ENCODE assay signal across 16 mouse cellular contexts in the genomic region with DNA sequence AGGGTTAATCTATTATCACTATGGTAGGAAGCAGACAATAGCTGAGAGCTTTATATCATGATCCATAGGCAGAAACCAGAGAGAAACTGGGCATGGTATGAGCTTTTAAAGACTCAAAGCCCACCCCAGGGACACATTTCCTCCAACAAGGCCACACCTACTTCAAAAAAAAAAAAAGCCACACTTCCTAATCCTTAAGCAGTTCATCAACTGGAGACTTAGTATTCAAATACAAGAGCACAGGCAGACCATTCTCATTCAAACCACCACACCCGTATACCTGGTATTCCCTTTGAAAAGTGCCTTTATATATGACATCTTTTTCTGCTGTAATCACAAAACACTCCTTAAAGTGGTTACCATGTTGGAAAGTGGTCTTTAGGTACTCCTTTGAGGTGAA.
"Had no signal": no experiment of that assay in that cellular context is flagged by ENCODE, and none has a peak within 500 bp of the region (broad histone marks: within the 10 kb centered on the region; RNA-seq: fewer than 3 reads in every experiment).

No protein-coding gene starts in this region.

- H3K4me1 ChIP-seq: midbrain, embryonic 13.5 days; midbrain, embryonic 15.5 days; neural tube, embryonic 12.5 days; stomach, embryonic 15.5 days had no signal

- H3K9ac ChIP-seq: lung, embryonic 14.5 days; midbrain, embryonic 13.5 days; midbrain, embryonic 15.5 days; neural tube, embryonic 12.5 days; stomach, embryonic 15.5 days had no signal

- ATAC-seq: midbrain, embryonic 13.5 days; midbrain, embryonic 15.5 days had no signal

- H3K27ac ChIP-seq: macrophage; midbrain, embryonic 13.5 days; midbrain, embryonic 15.5 days; neural tube, embryonic 12.5 days; stomach, embryonic 15.5 days; stomach, postnatal 0 days had no signal

- DNase-seq: lung, adult 18-20 months; lung, embryonic 14.5 days; lung, postnatal 14 days; lung, postnatal 36 days; right cerebral cortex, postnatal 14 days; thymus, adult 2 months; thymus, postnatal 25 days; thymus, postnatal 4 days had no signal

- H3K27me3 ChIP-seq: megakaryocyte, embryonic 14.5 days; midbrain, embryonic 13.5 days; midbrain, embryonic 15.5 days; neural tube, embryonic 12.5 days; stomach, embryonic 15.5 days had no signal

- H3K4me2 ChIP-seq: lung, embryonic 14.5 days; midbrain, embryonic 11.5 days; midbrain, embryonic 13.5 days; midbrain, embryonic 15.5 days; neural tube, embryonic 12.5 days; stomach, embryonic 15.5 days had no signal

- H3K36me3 ChIP-seq: midbrain, embryonic 13.5 days; midbrain, embryonic 15.5 days; neural tube, embryonic 12.5 days; stomach, embryonic 15.5 days had no signal

- H3K4me3 ChIP-seq: megakaryocyte, embryonic 14.5 days; midbrain, embryonic 13.5 days; midbrain, embryonic 15.5 days; neural tube, embryonic 12.5 days; stomach, embryonic 15.5 days had no signal

- H3K9me3 ChIP-seq: midbrain, embryonic 13.5 days; midbrain, embryonic 15.5 days; neural tube, embryonic 12.5 days; stomach, embryonic 15.5 days had no signal
